Mouse (Mus musculus): ENCODE data around the gene Hira.
"Not testable (repeated sequence)": the region's sequence is repeated elsewhere in the genome, so short reads cannot be mapped to it uniquely, and the experiment has no call there.

Hira gene

GRCm38 (mm10) chr16:18876442-18877308 lies at the start of gene Hira, which contains the start of gene Mrpl40:
Gene Hira, plus strand, starts transcription at chr16:18877037.
Gene Mrpl40, minus strand, starts transcription at chr16:18876862.
- DNase-seq: peak; percentile 98

DNA sequence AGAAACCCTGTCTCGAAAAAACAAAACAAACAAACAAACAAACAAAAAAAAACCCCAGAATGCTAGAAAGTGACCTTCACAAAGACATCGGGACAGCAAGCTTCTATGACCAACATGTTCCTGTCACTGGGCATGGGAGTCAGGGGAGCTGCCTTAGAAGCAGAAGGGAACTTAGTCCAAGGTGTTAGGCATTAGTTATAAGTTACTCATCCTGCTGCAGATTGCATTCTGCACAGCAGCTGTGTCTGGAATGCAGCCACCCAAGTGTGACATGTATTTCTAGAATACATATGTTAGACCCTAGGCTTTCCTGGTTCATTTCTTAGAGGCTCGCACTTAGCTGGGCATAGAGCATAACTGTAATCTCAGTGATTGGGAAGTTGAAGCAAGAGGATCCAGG lies 48.2 kb upstream of the Hira start:
- no peak for DNase-seq

GRCm38 (mm10) chr16:18829102-18829501 lies 47.7 kb upstream of the Hira start:
- DNase-seq: no peak

DNA sequence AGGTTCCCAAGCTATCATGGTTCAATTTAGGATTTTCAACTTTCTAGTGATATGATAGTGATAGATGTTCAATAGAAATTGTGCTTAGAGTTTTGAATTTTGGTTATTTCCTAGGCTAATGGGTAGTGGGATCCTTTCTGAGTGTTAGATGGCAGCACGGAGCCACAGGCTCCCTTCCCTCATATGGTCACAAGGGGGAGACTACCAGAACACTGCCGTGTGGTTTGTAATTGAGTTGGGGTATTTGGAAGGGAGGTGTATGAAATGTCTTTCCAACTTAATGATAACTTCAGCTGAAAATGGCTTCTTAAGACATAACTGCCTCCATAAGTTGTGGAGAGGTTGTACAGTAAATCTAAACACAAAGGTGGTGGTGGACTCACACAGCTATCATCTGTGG lies 43.4 kb upstream of the Hira start:
- no peak for DNase-seq

- no peak for DNase-seq
These were observed 40.8 kb upstream of the Hira start for GRCm38 (mm10) chr16:18836073-18836467.

DNA sequence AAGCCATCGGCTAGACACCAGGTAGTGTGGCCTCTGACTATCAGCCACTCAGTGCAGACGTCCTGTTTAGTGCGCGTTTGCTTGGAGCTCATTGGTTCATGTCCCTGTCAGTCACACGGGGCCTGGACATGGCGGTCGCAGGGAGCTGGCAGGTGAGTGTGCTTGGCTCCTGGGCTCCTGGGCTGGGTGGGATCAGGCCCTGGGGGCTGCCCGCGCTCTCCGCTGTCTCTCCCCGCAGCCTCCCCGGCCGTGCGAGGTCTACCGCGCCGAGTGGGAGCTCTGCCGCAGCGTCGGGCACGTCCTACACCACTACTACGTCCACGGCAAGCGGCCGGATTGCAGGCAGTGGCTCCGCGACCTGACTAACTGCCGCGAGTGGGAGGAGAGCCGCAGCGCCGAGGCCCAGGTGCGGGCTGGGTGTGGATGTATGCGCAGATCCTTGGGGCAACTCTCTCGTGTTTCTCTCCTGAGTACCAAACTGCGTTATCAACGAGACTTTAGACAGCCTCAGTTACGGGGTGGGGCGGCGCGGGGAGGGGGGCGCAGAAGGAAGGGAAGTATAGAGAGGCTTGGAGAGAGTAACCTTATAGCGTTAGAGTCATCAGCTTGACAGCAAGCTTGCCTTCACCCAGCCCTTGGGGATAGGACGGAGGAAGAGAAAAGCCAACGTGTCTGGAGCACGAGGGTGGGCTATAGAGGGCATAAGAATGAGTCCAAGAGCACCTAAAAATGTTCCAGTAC lies 40.2 kb upstream of the Hira start, which contains the start of the genes 2510002D24Rik and Gm28539:
Gene 2510002D24Rik (plus strand): TSS at position 111 of the 741 bp plus-strand sequence.
Gene Gm28539 (plus strand): TSS at position 117 of the 741 bp plus-strand sequence.
- peak; percentile 92 for DNase-seq

GRCm38 (mm10) chr16:18838346-18838745 lies 38.5 kb upstream of the Hira start:
- no peak for DNase-seq

GRCm38 (mm10) chr16:18846301-18846820 lies 30.5 kb upstream of the Hira start:
- no peak for DNase-seq

GRCm38 (mm10) chr16:18849521-18850190 lies 27.2 kb upstream of the Hira start:
- not testable (repeated sequence) for DNase-seq

GRCm38 (mm10) chr16:18858551-18858950 lies 18.3 kb upstream of the Hira start:
- no peak for DNase-seq

DNA sequence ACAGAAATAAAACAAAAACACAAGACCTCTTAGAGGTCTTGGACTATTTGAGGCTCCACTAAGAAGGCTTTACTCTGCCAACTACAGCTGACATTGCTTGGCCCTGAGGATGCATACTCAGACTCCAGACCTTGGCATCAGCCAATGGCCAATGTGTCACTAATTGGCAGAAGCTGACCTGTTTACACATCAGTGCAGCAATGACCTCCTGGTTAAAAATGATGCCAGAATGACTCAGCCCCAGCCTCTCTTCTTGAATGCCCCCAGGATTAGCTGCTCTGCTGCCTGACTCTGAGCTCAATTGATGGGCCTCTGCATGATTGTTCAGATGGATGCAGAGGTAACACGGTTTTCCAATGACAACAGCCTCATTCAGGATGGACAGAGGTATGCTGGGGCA lies 16.7 kb upstream of the Hira start:
- DNase-seq: no peak

DNA sequence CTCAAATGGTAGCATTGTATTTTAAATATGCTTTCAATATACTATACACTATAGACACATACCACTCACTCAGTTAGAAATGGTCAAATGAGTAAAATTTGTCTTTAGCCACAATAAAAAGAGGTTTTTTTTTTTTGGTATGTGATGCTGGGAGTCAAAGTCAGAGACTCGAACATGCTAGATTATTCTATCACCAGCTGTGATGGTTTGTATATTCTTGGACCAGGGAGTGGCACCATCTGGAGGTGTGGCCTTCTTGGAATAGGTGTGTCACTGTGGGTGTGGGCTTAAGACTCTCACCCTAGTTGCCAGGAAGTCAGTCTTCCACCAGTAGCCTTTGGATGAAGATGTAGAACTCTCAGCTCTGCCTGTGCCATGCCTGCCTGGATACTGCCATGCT lies 6.3 kb upstream of the Hira start:
- DNase-seq: peak; percentile 5

DNA sequence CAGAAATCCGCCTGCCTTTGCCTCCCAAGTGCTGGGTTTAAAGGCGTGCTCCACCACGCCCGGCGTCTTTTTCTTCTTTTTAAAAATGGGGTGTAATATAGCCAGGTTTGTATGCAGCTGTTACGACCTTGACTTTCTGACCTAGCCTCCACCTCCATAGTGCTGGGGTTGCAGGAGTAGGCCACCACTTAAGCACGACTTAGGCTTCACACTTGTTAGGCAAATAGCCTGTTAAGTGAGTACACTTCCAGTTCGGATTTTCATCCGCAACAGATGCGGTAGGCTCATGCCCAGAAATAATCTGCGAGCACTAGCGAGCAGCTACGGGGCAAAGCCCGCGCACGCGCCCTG lies 771 bp upstream of the Hira start:
- DNase-seq: no peak

DNA sequence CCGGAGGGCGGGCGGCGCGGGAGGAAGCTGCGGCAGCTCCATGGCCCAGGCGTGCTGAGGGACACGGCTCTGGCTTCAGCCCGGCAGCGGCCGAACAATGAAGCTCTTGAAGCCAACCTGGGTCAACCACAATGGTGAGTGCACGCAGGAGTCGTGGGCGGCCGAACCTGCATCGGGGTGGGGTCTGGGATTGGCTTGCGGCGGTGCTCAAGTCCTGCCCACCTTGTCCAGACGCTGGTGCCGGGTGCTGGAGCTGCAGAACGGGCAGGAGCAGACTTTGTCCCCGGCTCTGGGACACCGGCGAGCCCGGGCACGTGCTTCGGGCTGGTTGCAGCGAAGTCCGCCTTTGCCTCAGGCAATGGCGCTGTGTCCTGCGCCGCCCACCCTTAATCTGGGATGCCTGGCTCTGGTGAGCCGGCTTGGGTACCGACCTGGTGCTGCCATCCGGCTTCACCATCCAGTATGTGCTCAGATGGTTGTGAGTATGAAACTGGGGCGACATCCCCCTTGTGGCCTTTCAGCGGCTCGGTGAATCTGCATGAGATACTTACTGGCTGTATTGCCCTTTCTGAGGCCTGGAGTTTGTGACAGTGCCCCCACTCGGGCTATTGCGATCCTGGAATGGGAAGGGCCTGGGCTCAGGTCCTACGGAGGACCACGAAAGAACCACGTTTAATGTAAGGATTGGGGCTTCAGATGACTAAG lies 701 bp downstream of the Hira start:
- DNase-seq: peak; percentile 64

DNA sequence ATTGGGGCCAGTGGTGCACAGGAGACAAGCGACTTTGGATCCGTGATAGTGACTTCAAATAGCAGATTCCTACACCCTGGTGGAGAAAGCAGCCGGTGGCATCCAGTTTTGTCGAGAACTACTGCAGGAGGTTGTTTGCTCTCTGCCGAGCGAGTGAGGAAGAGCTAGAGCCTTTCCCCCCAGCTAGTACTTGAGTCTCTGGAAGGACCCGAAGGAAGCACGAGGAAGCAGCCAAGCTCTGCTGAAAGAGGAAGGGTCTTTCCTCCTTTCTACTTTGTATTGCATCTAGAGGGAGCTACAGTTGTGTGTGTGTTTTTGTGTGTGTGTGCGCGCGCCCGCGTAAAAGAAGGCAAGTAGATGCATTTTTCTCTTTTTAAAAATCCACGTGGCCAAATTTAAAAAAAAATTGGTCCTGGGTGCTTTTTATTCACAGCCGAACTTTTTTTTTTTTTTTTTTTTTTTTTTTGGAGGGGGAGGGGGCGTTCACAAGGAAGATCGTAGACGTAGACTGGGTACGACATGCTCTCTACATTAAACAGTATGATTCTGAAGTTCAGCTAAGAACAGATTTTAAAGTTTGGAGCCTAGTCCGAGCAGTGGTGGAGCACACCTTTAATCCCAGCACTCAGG lies 1.4 kb downstream of the Hira start:
- DNase-seq: no peak

DNA sequence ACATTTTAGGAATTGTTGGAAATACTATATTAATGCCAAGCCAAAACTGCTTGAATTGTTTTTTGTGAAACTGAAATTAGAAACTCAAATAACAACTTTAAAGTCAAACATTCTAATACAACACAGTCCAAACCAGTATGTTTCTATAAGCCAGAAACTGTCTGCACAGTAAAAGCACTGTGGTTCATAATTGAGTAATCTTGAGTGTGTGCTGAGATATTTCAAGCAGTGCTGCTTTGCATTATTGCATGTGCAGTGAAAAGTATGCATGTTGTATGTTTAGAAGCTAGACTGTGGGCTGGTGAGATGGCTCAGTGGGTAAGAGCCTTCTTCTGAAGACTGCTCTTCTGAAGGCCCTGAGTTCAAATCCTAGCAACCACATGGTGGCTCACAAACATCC lies 7.2 kb downstream of the Hira start:
- no peak for DNase-seq

DNA sequence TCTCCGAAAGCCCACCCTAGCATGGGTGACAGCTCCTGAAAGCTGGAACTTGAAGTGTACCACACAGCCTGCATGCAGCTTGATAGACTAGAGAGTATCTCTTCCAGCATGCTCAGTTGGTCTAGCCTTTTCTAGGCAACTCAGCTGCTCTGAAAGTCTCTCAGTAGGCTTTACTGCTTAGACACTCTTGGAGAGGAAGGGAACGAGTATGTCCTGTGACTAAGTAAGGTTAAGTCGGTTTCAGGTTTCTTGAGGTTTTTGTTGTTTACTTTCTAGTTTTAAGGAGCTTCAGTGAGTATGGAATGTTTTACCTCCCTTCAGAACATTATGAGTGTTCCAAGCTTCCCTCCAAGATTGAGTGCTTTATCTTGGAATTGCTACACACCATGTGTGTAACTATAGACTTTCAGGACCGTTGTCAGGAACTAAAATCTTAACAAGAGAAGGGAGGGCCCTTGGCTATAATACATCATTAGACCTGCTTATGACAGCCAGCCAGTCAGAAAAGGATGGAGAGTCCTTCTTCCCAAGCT lies 17.1 kb downstream of the Hira start:
- no peak for DNase-seq

DNA sequence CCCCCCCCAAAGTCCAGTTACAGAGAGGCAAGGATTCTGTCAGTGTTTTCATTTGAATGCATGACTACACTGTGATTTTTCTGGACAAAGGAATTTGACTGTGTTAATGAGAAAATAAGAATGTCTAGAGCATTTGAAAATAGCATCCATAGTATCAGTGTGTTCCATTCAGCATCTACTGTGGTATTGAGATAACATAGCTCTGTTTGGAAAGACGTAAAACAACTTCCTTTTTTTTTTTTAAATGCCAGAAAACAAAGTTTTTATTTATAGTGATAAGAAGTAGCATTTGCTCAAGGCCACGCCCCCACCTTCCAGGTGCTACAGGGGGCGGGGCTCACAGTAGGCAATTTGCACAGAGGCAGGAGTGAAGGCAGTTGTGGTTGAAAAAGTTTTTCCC lies 18.4 kb downstream of the Hira start:
- DNase-seq: no peak

- DNase-seq: peak; percentile 23
These were observed 19.6 kb downstream of the Hira start for GRCm38 (mm10) chr16:18896429-18896828.

- DNase-seq: no peak
These were observed 28.8 kb downstream of the Hira start for GRCm38 (mm10) chr16:18905648-18906047.

DNA sequence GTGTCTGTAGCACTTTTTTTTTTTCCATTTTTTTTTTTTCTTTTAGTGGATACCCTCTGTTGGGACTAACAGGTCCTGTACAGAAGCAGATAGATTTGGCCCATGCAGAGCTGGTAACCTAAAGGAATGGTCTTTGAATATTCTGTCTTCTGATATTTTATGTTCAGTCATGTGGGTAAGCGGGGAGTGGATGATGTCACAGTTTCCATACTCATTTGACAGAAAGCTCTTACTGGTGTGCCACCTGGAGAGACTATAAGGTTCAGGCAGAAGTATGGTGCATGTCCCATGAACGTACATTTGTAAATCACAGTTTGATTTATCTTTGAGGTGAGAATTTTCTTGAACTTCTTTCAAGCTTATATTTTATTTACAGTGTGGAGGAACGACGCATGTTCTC lies 39.2 kb downstream of the Hira start:
- no peak for DNase-seq

- DNase-seq: no peak
These were observed 44.9 kb downstream of the Hira start for GRCm38 (mm10) chr16:18921771-18922170.

All from liver (tissue).